Mouse (Mus musculus) E14TG2a.4 (cell line): ENCODE results near the gene Rin2.

Source experiments
- CTCF ChIP-seq: conservative IDR thresholded peaks from 2 replicates; pipeline ENCODE4 v1.5.1; 2014; ENCODE audit warnings: low read length
- POU5F1 ChIP-seq: IDR thresholded peaks from 2 replicates; pipeline ENCODE4 v1.6.1; 2014; ENCODE audit warnings: low read length, borderline replicate concordance

DNA sequence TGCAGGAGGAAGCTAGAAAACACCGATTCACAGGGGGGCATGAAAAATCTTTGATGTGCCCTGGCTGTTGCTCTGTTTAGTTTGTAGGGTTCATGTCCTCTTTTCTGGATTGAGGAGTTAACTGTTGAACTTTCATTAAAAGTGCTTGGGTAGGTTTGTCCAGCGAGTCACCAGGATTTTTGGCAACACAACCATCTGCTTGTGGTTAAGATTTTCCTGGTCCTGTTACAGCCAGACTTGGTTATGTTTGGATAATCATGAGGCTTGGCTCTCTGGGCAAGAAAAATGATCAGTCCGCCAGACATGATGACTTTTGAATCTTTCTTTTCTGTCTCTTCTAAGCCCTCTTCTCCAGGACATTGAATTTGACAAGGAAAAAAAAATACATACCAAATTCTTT, 85.1 kb downstream of the Rin2 start:
- TF ChIP-seq CTCF (no peak), POU5F1 (no peak)
